Mouse (Mus musculus): ENCODE measurements around the gene Coro1c. TPM values are rescaled to one million over a fixed set of nuclear protein-coding genes. Genes with fewer than 3 reads are reported as not detected.

Coro1c gene
- polyA plus RNA-seq, 1 experiment from 2014 or later = 108 TPM

DNA sequence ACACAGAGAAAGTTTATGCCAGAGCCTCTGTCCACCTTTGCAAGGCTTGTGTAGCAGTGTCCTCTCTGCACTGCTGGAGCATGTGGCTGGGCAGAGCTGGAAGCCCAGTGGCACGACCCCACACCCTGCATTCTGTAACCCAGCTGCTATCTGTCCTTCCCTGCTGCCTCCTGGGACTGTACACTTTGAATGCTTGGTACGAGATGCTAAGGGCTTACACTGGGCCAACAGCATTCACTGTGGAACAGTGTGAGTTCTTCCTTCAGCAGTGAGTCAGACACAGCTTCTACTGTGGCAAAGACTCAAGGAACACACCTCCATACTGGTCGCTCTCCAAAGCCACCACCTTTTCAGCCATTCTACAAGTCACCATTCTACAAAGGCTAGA lies 25.2 kb downstream of the Coro1c start:
- Histone ChIP-seq H3K4me3 (ENCODE audit: low read length) (no peak overlapping the region), H3K9me3 (ENCODE audit: control insufficient read depth, low read length) (no peaks in the 10 kb centered on the region), H3K27ac (ENCODE audit: low read depth, low read length) (no peak overlapping the region), H3K36me3 (ENCODE audit: control insufficient read depth, insufficient read depth, low read length) (peaks cover 25% of the 10 kb centered on the region; the same call in 1 of the 2 replicates), H3K4me1 (ENCODE audit: control insufficient read depth, insufficient read depth, low read length) (peaks cover 29% of the 10 kb centered on the region), H3K27me3 (ENCODE audit: control insufficient read depth, insufficient read depth, low read length) (no peaks in the 10 kb centered on the region), H3K4me2 (replicated peaks; ENCODE audit: low read depth, low read length) (no peak overlapping the region), H3K9ac (ENCODE audit: low read depth, low read length) (no peak overlapping the region)
- ATAC-seq (ENCODE audit: low FRiP score, low TSS enrichment) = no peak
- 63% methylated on average over 3 of the region's 3 CpGs for WGBS

DNA sequence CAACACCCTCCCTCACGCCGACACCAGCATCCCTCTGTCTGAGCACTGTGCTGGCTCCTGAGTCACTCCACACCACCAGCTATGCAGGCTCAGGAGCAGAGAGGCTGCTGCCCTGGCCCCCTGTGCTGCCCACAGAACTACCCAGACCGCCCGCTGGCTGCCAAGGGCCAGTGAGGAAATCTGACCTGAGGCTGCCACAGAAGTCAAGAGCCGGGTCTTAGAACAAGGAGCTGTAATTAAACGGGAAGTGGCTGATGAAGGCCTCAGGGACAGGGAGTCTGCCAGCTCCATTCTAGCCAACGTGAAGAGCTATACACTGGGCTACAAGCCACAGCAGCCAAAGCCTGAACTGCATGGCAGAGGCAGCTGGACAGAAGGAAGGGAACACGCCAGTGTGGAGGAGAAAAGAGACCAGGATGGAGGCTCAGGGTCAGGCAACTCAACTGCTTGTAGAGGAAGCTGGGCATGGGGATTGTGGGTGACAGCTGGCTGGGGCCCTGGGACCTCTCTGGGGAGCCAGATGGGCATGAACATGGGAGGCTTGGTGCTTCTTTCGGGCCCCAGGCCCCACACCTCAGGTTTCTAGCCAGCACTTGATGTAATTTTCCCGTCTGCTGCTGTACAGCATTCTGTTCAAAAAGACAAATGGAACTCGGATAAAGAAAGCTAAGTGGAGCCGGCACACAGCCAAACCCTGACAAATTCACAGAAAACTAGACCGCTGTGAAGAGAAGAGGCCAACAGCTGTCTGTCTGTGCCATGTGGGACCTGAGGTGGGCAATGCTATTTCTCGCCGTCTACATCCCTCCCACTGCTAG lies 25.8 kb downstream of the Coro1c start:
- 56% methylated on average over 15 of the region's 15 CpGs for WGBS
- no peaks in the 10 kb centered on the region for H3K9me3 ChIP-seq (ENCODE audit: control insufficient read depth, low read length)
- no peak overlapping the region for H3K4me2 ChIP-seq (replicated peaks; ENCODE audit: low read depth, low read length)
- H3K27me3 ChIP-seq (ENCODE audit: control insufficient read depth, insufficient read depth, low read length) = no peaks in the 10 kb centered on the region
- H3K9ac ChIP-seq (ENCODE audit: low read depth, low read length) = no peak overlapping the region; the same call in 1 of the 2 replicates
- peaks cover 27% of the 10 kb centered on the region for H3K4me1 ChIP-seq (ENCODE audit: control insufficient read depth, insufficient read depth, low read length)
- H3K36me3 ChIP-seq (ENCODE audit: control insufficient read depth, insufficient read depth, low read length) = peaks cover 25% of the 10 kb centered on the region; the same call in 1 of the 2 replicates
- ATAC-seq (ENCODE audit: low FRiP score, low TSS enrichment) = no peak
- H3K4me3 ChIP-seq (ENCODE audit: low read length) = no peak overlapping the region
- H3K27ac ChIP-seq (ENCODE audit: low read depth, low read length) = no peak overlapping the region

GRCm38 (mm10) chr5:113881136-113881535 lies 27.4 kb downstream of the Coro1c start:
- H3K4me2 ChIP-seq (replicated peaks; ENCODE audit: low read depth, low read length) = no peak overlapping the region
- H3K9me3 ChIP-seq (ENCODE audit: control insufficient read depth, low read length) = no peaks in the 10 kb centered on the region
- no peak for ATAC-seq (ENCODE audit: low FRiP score, low TSS enrichment)
- WGBS = 94% methylated on average over 14 of the region's 14 CpGs
- H3K27ac ChIP-seq (ENCODE audit: low read depth, low read length) = no peak overlapping the region
- H3K36me3 ChIP-seq (ENCODE audit: control insufficient read depth, insufficient read depth, low read length) = peaks cover 33% of the 10 kb centered on the region; the same call in 1 of the 2 replicates
- H3K27me3 ChIP-seq (ENCODE audit: control insufficient read depth, insufficient read depth, low read length) = no peaks in the 10 kb centered on the region
- no peak overlapping the region for H3K9ac ChIP-seq (ENCODE audit: low read depth, low read length)
- peaks cover 23% of the 10 kb centered on the region for H3K4me1 ChIP-seq (ENCODE audit: control insufficient read depth, insufficient read depth, low read length)
- H3K4me3 ChIP-seq (ENCODE audit: low read length) = no peak overlapping the region

GRCm38 (mm10) chr5:113878943-113879617 lies 29.5 kb downstream of the Coro1c start:
- no peak overlapping the region for H3K4me2 ChIP-seq (replicated peaks; ENCODE audit: low read depth, low read length)
- peaks cover 37% of the 10 kb centered on the region; the same call in 1 of the 2 replicates for H3K36me3 ChIP-seq (ENCODE audit: control insufficient read depth, insufficient read depth, low read length)
- 91% methylated on average over 17 of the region's 17 CpGs for WGBS
- no peak overlapping the region for H3K27ac ChIP-seq (ENCODE audit: low read depth, low read length)
- no peaks in the 10 kb centered on the region for H3K27me3 ChIP-seq (ENCODE audit: control insufficient read depth, insufficient read depth, low read length)
- H3K9ac ChIP-seq (ENCODE audit: low read depth, low read length) = no peak overlapping the region
- peaks cover 4% of the 10 kb centered on the region; the same call in 1 of the 2 replicates for H3K9me3 ChIP-seq (ENCODE audit: control insufficient read depth, low read length)
- no peak for ATAC-seq (ENCODE audit: low FRiP score, low TSS enrichment)
- H3K4me1 ChIP-seq (ENCODE audit: control insufficient read depth, insufficient read depth, low read length) = peaks cover 27% of the 10 kb centered on the region
- H3K4me3 ChIP-seq (ENCODE audit: low read length) = no peak overlapping the region

DNA sequence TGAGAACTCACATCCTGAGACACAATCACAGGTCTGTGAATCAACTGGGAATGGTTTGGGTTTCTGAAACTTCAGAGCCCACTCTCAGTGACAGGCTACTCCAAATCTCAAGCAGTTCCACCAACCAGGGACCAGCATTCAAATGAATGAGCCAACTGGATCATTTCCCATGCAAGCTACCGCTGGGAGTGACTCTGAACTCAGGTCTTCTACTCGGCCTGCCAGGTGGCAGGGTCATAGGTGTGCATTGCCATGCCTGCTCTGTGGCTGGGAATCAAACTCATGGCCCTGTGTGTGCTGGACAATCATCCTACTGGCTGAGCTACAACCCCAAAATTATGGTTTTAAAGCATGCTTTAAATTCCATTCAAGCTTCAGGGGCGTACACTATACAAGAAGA lies 31.0 kb downstream of the Coro1c start:
- no peak overlapping the region for H3K27ac ChIP-seq (ENCODE audit: low read depth, low read length)
- 43% methylated on average over 3 of the region's 3 CpGs for WGBS
- peaks cover 4% of the 10 kb centered on the region; the same call in 1 of the 2 replicates for H3K9me3 ChIP-seq (ENCODE audit: control insufficient read depth, low read length)
- H3K9ac ChIP-seq (ENCODE audit: low read depth, low read length) = no peak overlapping the region
- peaks cover 33% of the 10 kb centered on the region for H3K4me1 ChIP-seq (ENCODE audit: control insufficient read depth, insufficient read depth, low read length)
- H3K4me2 ChIP-seq (replicated peaks; ENCODE audit: low read depth, low read length) = no peak overlapping the region
- peaks cover 37% of the 10 kb centered on the region; the same call in 1 of the 2 replicates for H3K36me3 ChIP-seq (ENCODE audit: control insufficient read depth, insufficient read depth, low read length)
- H3K4me3 ChIP-seq (ENCODE audit: low read length) = no peak overlapping the region
- H3K27me3 ChIP-seq (ENCODE audit: control insufficient read depth, insufficient read depth, low read length) = no peaks in the 10 kb centered on the region
- ATAC-seq (ENCODE audit: low FRiP score, low TSS enrichment) = no peak

DNA sequence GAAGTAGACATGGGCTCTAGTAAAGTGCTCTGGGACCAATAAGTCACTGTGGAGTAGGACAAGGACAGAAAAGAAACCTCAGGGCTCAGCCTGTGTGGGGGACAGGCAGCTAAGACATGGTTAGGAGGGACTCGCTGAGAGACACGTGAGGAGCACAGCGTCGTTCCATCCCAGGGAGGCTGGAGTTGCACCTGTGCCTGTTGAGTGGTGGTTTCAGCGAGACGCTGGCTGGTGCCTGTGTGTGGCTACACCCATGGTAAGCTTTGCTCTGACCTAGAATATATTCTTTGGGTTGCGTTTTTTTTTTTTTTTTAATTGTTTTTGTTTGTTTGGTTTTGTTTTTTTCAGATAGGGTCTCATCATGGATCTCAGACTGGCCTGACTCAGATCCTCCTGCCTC lies 32.4 kb downstream of the Coro1c start:
- Histone ChIP-seq H3K4me1 (ENCODE audit: control insufficient read depth, insufficient read depth, low read length) (peaks cover 39% of the 10 kb centered on the region), H3K9ac (ENCODE audit: low read depth, low read length) (no peak overlapping the region), H3K27ac (ENCODE audit: low read depth, low read length) (no peak overlapping the region), H3K4me3 (ENCODE audit: low read length) (no peak overlapping the region), H3K27me3 (ENCODE audit: control insufficient read depth, insufficient read depth, low read length) (no peaks in the 10 kb centered on the region), H3K9me3 (ENCODE audit: control insufficient read depth, low read length) (peaks cover 4% of the 10 kb centered on the region; the same call in 1 of the 2 replicates), H3K36me3 (ENCODE audit: control insufficient read depth, insufficient read depth, low read length) (peaks cover 33% of the 10 kb centered on the region; the same call in 1 of the 2 replicates), H3K4me2 (replicated peaks; ENCODE audit: low read depth, low read length) (no peak overlapping the region)
- WGBS = 93% methylated on average over 7 of the region's 7 CpGs
- no peak for ATAC-seq (ENCODE audit: low FRiP score, low TSS enrichment)

DNA sequence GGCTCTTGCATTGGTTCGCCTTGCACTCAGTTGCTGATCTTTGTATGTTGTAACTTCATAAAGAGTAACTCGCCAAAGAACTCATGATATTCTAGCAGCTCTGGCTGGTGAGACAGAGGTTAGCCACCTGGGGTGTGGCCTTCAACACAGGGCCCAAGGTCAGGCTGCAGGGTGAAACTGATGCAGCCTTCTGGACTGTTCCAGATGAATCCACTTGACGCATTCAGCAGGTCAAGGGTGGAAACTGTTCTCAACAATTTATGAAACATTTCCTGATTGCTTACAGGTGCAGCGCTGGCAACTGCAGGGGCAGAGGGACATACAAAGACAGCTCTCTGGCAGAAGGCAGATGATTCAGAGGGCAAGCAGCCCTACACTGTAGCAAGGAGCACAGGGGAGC lies 32.9 kb downstream of the Coro1c start:
- Histone ChIP-seq H3K27ac (ENCODE audit: low read depth, low read length) (no peak overlapping the region), H3K27me3 (ENCODE audit: control insufficient read depth, insufficient read depth, low read length) (no peaks in the 10 kb centered on the region), H3K4me3 (ENCODE audit: low read length) (no peak overlapping the region), H3K4me2 (replicated peaks; ENCODE audit: low read depth, low read length) (no peak overlapping the region), H3K4me1 (ENCODE audit: control insufficient read depth, insufficient read depth, low read length) (peaks cover 43% of the 10 kb centered on the region), H3K36me3 (ENCODE audit: control insufficient read depth, insufficient read depth, low read length) (peaks cover 28% of the 10 kb centered on the region; the same call in 1 of the 2 replicates), H3K9ac (ENCODE audit: low read depth, low read length) (no peak overlapping the region), H3K9me3 (ENCODE audit: control insufficient read depth, low read length) (peaks cover 4% of the 10 kb centered on the region; the same call in 1 of the 2 replicates)
- WGBS = 90% methylated on average over 4 of the region's 4 CpGs
- ATAC-seq (ENCODE audit: low FRiP score, low TSS enrichment) = no peak

DNA sequence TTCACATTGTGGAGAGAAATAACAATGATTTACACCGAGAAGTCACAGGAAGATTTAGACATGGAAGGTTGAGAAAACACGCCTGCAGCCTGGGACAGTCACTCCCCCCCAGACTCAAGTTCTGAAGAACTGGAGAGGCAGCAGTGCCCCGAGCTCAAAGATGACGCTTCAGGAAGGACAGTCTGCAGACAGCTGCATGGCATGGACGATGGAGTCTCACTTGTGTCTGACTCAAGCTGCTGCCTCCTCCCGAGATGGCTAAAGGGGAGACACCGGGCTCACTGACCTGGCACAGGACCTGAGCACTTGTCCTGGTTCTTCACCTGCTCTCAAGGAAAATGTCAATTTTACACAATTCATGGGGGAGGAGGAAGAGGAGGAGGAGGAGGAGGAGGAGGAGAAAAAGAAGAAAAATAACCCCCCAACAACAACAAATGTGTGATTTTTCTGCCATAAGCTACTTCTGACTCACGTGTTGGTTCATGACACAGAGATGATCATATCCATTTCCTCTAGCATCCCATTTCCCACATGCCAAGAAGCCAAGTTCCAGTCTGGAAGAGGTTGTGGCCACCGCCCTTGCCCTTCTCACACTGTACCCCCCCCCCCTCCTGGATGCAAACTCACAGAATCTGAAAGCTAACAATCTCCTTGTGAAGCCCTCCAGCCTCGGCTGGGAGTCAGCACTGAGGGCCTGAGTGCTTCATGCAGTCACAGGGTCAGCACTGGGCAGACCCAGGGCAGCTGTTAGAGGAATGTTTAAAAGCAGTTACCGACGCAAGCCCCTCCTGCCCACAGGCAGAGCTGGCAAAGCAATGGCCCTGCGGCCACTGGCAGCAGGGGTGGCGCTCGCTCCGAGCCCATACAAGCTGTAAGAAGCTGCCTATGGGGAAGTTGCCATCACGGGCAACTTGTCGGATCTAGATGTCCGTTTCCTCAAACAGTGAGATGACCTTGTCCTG lies 34.2 kb downstream of the Coro1c start:
- Histone ChIP-seq H3K4me1 (ENCODE audit: control insufficient read depth, insufficient read depth, low read length) (peaks cover 54% of the 10 kb centered on the region), H3K4me2 (replicated peaks; ENCODE audit: low read depth, low read length) (peak overlapping the region; percentile 30; the same call in 1 of the 2 replicates), H3K36me3 (ENCODE audit: control insufficient read depth, insufficient read depth, low read length) (peaks cover 16% of the 10 kb centered on the region; the same call in 1 of the 2 replicates), H3K9me3 (ENCODE audit: control insufficient read depth, low read length) (peaks cover 4% of the 10 kb centered on the region; the same call in 1 of the 2 replicates), H3K4me3 (ENCODE audit: low read length) (peak overlapping the region; percentile 9; the same call in 1 of the 2 replicates), H3K9ac (ENCODE audit: low read depth, low read length) (peak overlapping the region; percentile 52), H3K27me3 (ENCODE audit: control insufficient read depth, insufficient read depth, low read length) (no peaks in the 10 kb centered on the region), H3K27ac (ENCODE audit: low read depth, low read length) (peak overlapping the region; percentile 77; the same call in 1 of the 2 replicates)
- ATAC-seq (ENCODE audit: low FRiP score, low TSS enrichment) = no peak
- WGBS = 52% methylated on average over 19 of the region's 19 CpGs

Measured in kidney, embryonic 14.5 days (tissue).